Mouse (Mus musculus): ENCODE measurements around the gene Chmp3. TPM values are rescaled to one million over a fixed set of nuclear protein-coding genes. Genes with fewer than 3 reads are reported as not detected.

Chmp3 gene
- polyA plus RNA-seq, 1 experiment from 2014 or later = 62.2 TPM

DNA sequence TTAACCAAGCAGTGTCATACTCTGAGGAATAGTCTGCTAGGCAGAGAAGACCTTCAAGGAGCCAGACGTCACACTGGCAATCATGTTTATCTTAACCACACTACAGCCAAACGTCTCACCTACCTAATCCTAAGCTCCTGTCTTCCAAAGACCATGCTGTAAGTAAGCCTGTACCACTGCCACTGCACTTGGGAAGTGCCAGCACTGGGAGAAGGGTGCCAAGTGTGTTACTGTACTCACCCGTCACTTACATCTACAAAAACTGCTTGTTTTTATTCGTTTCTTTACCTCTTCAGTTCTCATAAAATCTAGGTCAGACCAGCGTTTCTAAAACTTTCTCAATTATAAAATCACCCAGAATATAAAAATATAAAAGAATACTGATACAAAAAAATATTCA is 73.4 kb downstream of the Chmp3 start:
- no peak overlapping the region for H3K9ac ChIP-seq (ENCODE audit: low read depth, low read length)
- H3K4me2 ChIP-seq = no peak overlapping the region
- no peaks in the 10 kb centered on the region for H3K9me3 ChIP-seq (replicated peaks; ENCODE audit: control insufficient read depth, low read length)
- 74% methylated on average over 5 of the region's 5 CpGs for WGBS (ENCODE audit: insufficient replicate concordance)
- no peaks in the 10 kb centered on the region for H3K4me1 ChIP-seq (ENCODE audit: control insufficient read depth, insufficient read depth, low read length)
- H3K36me3 ChIP-seq (ENCODE audit: control insufficient read depth, insufficient read depth, low read length) = peaks cover 18% of the 10 kb centered on the region
- ATAC-seq (replicated peaks; ENCODE audit: insufficient number of reproducible peaks, low FRiP score, low TSS enrichment) = no peak
- H3K4me3 ChIP-seq (ENCODE audit: low read depth, low read length) = no peak overlapping the region
- H3K27me3 ChIP-seq (ENCODE audit: control insufficient read depth, insufficient read depth, low read length) = no peaks in the 10 kb centered on the region
- no peak overlapping the region for H3K27ac ChIP-seq (ENCODE audit: low read depth, low read length)

DNA sequence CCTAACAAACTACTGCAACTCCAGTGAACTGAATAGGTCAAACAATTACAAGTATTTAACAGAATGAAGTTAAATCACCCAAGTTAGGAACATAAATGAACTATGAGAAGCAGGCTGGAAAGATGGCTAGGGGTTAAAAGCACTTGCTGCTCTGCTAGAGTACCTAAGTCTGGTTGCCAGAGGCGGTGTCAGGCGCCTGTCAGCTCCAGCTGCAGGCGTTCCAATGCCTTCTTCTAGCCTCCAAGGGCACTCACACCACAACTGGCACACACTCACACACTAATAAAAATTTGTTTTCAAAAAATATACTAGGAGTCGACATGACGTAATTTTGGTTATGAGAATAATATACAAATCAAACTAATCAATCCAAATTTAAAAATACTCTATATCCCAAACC is 78.0 kb downstream of the Chmp3 start:
- H3K4me2 ChIP-seq = no peak overlapping the region
- no peaks in the 10 kb centered on the region for H3K9me3 ChIP-seq (replicated peaks; ENCODE audit: control insufficient read depth, low read length)
- H3K4me3 ChIP-seq (ENCODE audit: low read depth, low read length) = no peak overlapping the region
- no peak overlapping the region for H3K27ac ChIP-seq (ENCODE audit: low read depth, low read length)
- H3K9ac ChIP-seq (ENCODE audit: low read depth, low read length) = no peak overlapping the region
- WGBS (ENCODE audit: insufficient replicate concordance) = 80% methylated on average over 5 of the region's 5 CpGs
- H3K4me1 ChIP-seq (ENCODE audit: control insufficient read depth, insufficient read depth, low read length) = no peaks in the 10 kb centered on the region
- peaks cover 25% of the 10 kb centered on the region for H3K36me3 ChIP-seq (ENCODE audit: control insufficient read depth, insufficient read depth, low read length)
- no peak for ATAC-seq (replicated peaks; ENCODE audit: insufficient number of reproducible peaks, low FRiP score, low TSS enrichment)
- H3K27me3 ChIP-seq (ENCODE audit: control insufficient read depth, insufficient read depth, low read length) = no peaks in the 10 kb centered on the region

GRCm38 (mm10) chr6:71621981-71622380 is 78.4 kb downstream of the Chmp3 start:
- Histone ChIP-seq H3K4me2 (no peak overlapping the region), H3K4me3 (ENCODE audit: low read depth, low read length) (no peak overlapping the region), H3K36me3 (ENCODE audit: control insufficient read depth, insufficient read depth, low read length) (peaks cover 20% of the 10 kb centered on the region), H3K27me3 (ENCODE audit: control insufficient read depth, insufficient read depth, low read length) (no peaks in the 10 kb centered on the region), H3K9ac (ENCODE audit: low read depth, low read length) (no peak overlapping the region), H3K4me1 (ENCODE audit: control insufficient read depth, insufficient read depth, low read length) (no peaks in the 10 kb centered on the region), H3K9me3 (replicated peaks; ENCODE audit: control insufficient read depth, low read length) (no peaks in the 10 kb centered on the region), H3K27ac (ENCODE audit: low read depth, low read length) (no peak overlapping the region)
- WGBS (ENCODE audit: insufficient replicate concordance) = 91% methylated on average over 5 of the region's 5 CpGs
- no peak for ATAC-seq (replicated peaks; ENCODE audit: insufficient number of reproducible peaks, low FRiP score, low TSS enrichment)

DNA sequence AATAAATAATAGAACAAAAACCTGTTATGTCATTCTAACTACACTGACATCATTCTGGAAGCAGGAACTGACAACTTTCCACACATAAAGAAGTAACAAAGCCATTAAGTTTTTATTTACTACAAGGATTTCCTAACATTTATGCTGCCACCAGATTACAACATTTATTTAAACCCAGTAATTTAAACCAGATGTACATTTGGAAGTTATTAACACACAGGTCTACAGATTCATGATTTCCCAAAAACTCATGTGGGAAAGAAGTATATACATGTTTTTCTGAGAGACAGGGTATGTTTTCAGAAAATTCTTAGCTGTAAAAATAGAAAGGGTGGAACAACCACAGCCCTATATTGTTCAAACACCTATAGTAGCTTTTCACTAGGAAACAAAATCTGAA is 81.1 kb downstream of the Chmp3 start:
- peaks cover 24% of the 10 kb centered on the region for H3K36me3 ChIP-seq (ENCODE audit: control insufficient read depth, insufficient read depth, low read length)
- H3K4me1 ChIP-seq (ENCODE audit: control insufficient read depth, insufficient read depth, low read length) = no peaks in the 10 kb centered on the region
- no peaks in the 10 kb centered on the region for H3K9me3 ChIP-seq (replicated peaks; ENCODE audit: control insufficient read depth, low read length)
- H3K4me3 ChIP-seq (ENCODE audit: low read depth, low read length) = no peak overlapping the region
- no peaks in the 10 kb centered on the region for H3K27me3 ChIP-seq (ENCODE audit: control insufficient read depth, insufficient read depth, low read length)
- H3K9ac ChIP-seq (ENCODE audit: low read depth, low read length) = no peak overlapping the region
- H3K27ac ChIP-seq (ENCODE audit: low read depth, low read length) = no peak overlapping the region
- no peak overlapping the region for H3K4me2 ChIP-seq
- ATAC-seq (replicated peaks; ENCODE audit: insufficient number of reproducible peaks, low FRiP score, low TSS enrichment) = no peak

DNA sequence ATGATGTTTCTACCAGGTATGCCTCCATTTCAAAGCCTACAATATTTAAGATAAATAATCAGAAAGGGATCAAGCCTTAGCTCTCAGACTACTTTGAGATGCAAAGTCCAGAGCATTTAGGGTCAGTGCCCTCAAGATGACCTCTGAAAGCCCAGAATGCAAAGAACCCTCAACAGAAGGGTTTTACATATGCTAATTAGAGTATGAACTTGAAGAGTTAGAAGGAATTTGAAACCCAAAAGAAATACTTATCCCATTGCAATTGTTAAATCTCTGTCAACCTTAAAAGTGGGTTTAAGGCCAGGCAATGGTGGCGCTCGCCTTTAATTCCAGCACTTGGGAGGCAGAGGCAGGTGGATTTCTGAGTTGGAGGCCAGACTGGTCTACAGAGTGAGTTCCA is 82.4 kb downstream of the Chmp3 start:
- H3K27ac ChIP-seq (ENCODE audit: low read depth, low read length) = no peak overlapping the region
- no peak for ATAC-seq (replicated peaks; ENCODE audit: insufficient number of reproducible peaks, low FRiP score, low TSS enrichment)
- peaks cover 9% of the 10 kb centered on the region for H3K4me1 ChIP-seq (ENCODE audit: control insufficient read depth, insufficient read depth, low read length)
- H3K9me3 ChIP-seq (replicated peaks; ENCODE audit: control insufficient read depth, low read length) = no peaks in the 10 kb centered on the region
- WGBS (ENCODE audit: insufficient replicate concordance) = 100% methylated on average over 2 of the region's 2 CpGs
- no peak overlapping the region for H3K9ac ChIP-seq (ENCODE audit: low read depth, low read length)
- H3K4me2 ChIP-seq = no peak overlapping the region
- H3K36me3 ChIP-seq (ENCODE audit: control insufficient read depth, insufficient read depth, low read length) = peaks cover 24% of the 10 kb centered on the region
- H3K27me3 ChIP-seq (ENCODE audit: control insufficient read depth, insufficient read depth, low read length) = no peaks in the 10 kb centered on the region
- no peak overlapping the region for H3K4me3 ChIP-seq (ENCODE audit: low read depth, low read length)

DNA sequence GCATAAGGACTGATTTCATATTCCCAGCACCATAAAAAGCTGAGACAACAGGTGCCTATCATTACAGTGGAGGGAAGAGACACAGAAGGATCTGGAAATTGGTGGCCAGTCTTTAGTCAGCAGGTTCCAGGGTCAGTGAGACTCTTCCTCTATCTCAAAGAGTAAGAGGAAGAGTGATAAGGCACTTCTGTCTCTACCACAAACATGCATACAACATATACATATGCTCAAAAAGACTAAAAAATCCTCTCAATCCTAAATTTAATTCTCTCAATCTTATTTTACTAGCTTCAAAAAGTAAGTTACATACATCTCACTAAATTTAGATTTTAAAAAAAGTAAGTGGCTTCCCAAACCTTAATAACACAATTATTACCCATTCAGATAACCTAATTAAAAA is 83.7 kb downstream of the Chmp3 start:
- H3K4me1 ChIP-seq (ENCODE audit: control insufficient read depth, insufficient read depth, low read length) = peaks cover 10% of the 10 kb centered on the region
- H3K36me3 ChIP-seq (ENCODE audit: control insufficient read depth, insufficient read depth, low read length) = peaks cover 23% of the 10 kb centered on the region
- no peak overlapping the region for H3K27ac ChIP-seq (ENCODE audit: low read depth, low read length)
- no peak overlapping the region for H3K9ac ChIP-seq (ENCODE audit: low read depth, low read length)
- no peaks in the 10 kb centered on the region for H3K9me3 ChIP-seq (replicated peaks; ENCODE audit: control insufficient read depth, low read length)
- H3K4me3 ChIP-seq (ENCODE audit: low read depth, low read length) = no peak overlapping the region
- no peak for ATAC-seq (replicated peaks; ENCODE audit: insufficient number of reproducible peaks, low FRiP score, low TSS enrichment)
- H3K27me3 ChIP-seq (ENCODE audit: control insufficient read depth, insufficient read depth, low read length) = no peaks in the 10 kb centered on the region
- H3K4me2 ChIP-seq = no peak overlapping the region

GRCm38 (mm10) chr6:71631196-71631595 is 87.6 kb downstream of the Chmp3 start:
- Histone ChIP-seq H3K9ac (ENCODE audit: low read depth, low read length) (peak overlapping the region; percentile 82; the same call in 1 of the 2 replicates), H3K4me2 (peak overlapping the region; percentile 90)

GRCm38 (mm10) chr6:71631706-71632461 is 88.3 kb downstream of the Chmp3 start:
- H3K36me3 ChIP-seq (ENCODE audit: control insufficient read depth, insufficient read depth, low read length) = peaks cover 7% of the 10 kb centered on the region; the same call in 1 of the 2 replicates
- 3% methylated on average over 36 of the region's 42 CpGs for WGBS (ENCODE audit: insufficient replicate concordance)
- peak overlapping the region; percentile 99 for H3K27ac ChIP-seq (ENCODE audit: low read depth, low read length)
- no peak for ATAC-seq (replicated peaks; ENCODE audit: insufficient number of reproducible peaks, low FRiP score, low TSS enrichment)
- peaks cover 10% of the 10 kb centered on the region for H3K4me1 ChIP-seq (ENCODE audit: control insufficient read depth, insufficient read depth, low read length)
- H3K9me3 ChIP-seq (replicated peaks; ENCODE audit: control insufficient read depth, low read length) = no peaks in the 10 kb centered on the region
- H3K4me2 ChIP-seq = peak overlapping the region; percentile 90
- peak overlapping the region; percentile 82 for H3K4me3 ChIP-seq (ENCODE audit: low read depth, low read length)
- H3K9ac ChIP-seq (ENCODE audit: low read depth, low read length) = peak overlapping the region; percentile 82
- H3K27me3 ChIP-seq (ENCODE audit: control insufficient read depth, insufficient read depth, low read length) = no peaks in the 10 kb centered on the region

More at GRCm38 (mm10) chr6:71631196-71631595, 87.6 kb downstream of the Chmp3 start:
- Histone ChIP-seq H3K27ac (ENCODE audit: low read depth, low read length) (no peak overlapping the region), H3K27me3 (ENCODE audit: control insufficient read depth, insufficient read depth, low read length) (no peaks in the 10 kb centered on the region), H3K9me3 (replicated peaks; ENCODE audit: control insufficient read depth, low read length) (no peaks in the 10 kb centered on the region), H3K4me3 (ENCODE audit: low read depth, low read length) (peak overlapping the region; percentile 82), H3K4me1 (ENCODE audit: control insufficient read depth, insufficient read depth, low read length) (peaks cover 10% of the 10 kb centered on the region), H3K36me3 (ENCODE audit: control insufficient read depth, insufficient read depth, low read length) (peaks cover 9% of the 10 kb centered on the region; the same call in 1 of the 2 replicates)
- no peak for ATAC-seq (replicated peaks; ENCODE audit: insufficient number of reproducible peaks, low FRiP score, low TSS enrichment)
- 5% methylated on average over 2 of the region's 2 CpGs for WGBS (ENCODE audit: insufficient replicate concordance)
